Mouse (Mus musculus): Measurements from ENCODE around the gene Epha1. TPM values are rescaled to one million over a fixed set of nuclear protein-coding genes. Genes with fewer than 3 reads are reported as not detected.

The Epha1 gene
- total and polyA plus RNA-seq, 3 experiments, result not detected

DNA sequence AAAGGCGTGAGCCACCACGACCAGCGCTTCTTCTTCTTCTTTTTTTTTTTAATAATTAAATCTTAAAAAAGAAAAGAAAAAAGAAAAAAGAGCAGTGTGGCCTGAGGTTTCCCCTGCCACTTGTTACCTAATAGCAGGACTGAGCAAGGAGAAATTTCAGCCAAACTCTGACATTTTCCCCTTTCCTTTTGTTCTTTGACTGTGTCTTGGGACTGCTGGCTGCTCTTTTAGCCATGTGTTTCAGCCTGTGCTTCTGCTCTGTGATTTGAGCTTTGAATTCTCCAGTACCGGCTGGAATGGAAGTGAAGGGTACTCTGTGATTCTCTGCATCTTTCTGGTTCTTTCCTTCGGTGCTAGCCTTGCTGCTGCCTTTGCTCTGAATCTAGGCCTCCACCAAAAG, 10.3 kb upstream of the Epha1 start:
- TF ChIP-seq ETS1 (conservative IDR thresholded peaks at IDR 0.05; ENCODE audit: low read depth, low read length) (no peak), KAT2A (IDR thresholded peaks at IDR 0.05; ENCODE audit: insufficient replicate concordance, low read length) (no peak), E2F4 (IDR thresholded peaks at IDR 0.05; ENCODE audit: insufficient replicate concordance, low read depth, low read length) (no peak), ZKSCAN1 (IDR thresholded peaks at IDR 0.05; ENCODE audit: borderline replicate concordance, low read depth, low read length) (no peak), NELFE (IDR thresholded peaks at IDR 0.05; ENCODE audit: low read depth, low read length) (no peak), BHLHE40 (IDR thresholded peaks at IDR 0.05; ENCODE audit: low read depth, low read length) (no peak), JUND (conservative IDR thresholded peaks at IDR 0.05; ENCODE audit: low read depth, low read length) (no peak), UBTF (IDR thresholded peaks at IDR 0.05; ENCODE audit: low read depth, low read length) (no peak), TCF12 (IDR thresholded peaks at IDR 0.05; ENCODE audit: low read depth, low read length) (no peak), MAFK (IDR thresholded peaks at IDR 0.05; ENCODE audit: insufficient replicate concordance, low read length) (no peak), POLR2A (IDR thresholded peaks at IDR 0.05; ENCODE audit: low read depth, low read length) (no peak), HCFC1 (IDR thresholded peaks at IDR 0.05; ENCODE audit: low read depth, low read length) (no peak), GABPA (IDR thresholded peaks at IDR 0.05; ENCODE audit: insufficient replicate concordance, low read depth, low read length) (no peak), MAZ (IDR thresholded peaks at IDR 0.05; ENCODE audit: low read depth, low read length) (no peak)
- H3K27ac ChIP-seq (ENCODE audit: insufficient read depth, low read depth), result no peak overlapping the region
- no peaks in the 10 kb centered on the region for H3K4me1 ChIP-seq (ENCODE audit: control insufficient read depth in 1 of 2, insufficient read depth in 2 of 2)
- H3K4me3 ChIP-seq (replicated peaks in 1 of 3; ENCODE audit: low read depth in 2 of 3, low read length in 2 of 3, poor library complexity in 1 of 3), result no peak overlapping the region
- H3K36me3 ChIP-seq (replicated peaks in 1 of 2; ENCODE audit: control insufficient read depth in 1 of 2, insufficient read depth in 1 of 2, low read length in 1 of 2), result no peaks in the 10 kb centered on the region
- in situ Hi-C loops (cut with MboI; ENCODE audit: low pct_ligation_motif_present, low pct_unique_long_range_greater_than_20kb, low sequenced_read_pairs), result no loop called here
- H3K9ac ChIP-seq (ENCODE audit: insufficient read depth, low read depth), result no peak overlapping the region
- H3K4me2 ChIP-seq (ENCODE audit: insufficient read depth, low read depth, poor library complexity, severe bottlenecking), result no peak overlapping the region
- H3K27me3 ChIP-seq (replicated peaks), result no peaks in the 10 kb centered on the region
- no peaks in the 10 kb centered on the region for H3K9me3 ChIP-seq (replicated peaks; ENCODE audit: low read length)
- dilution Hi-C loops (cut with MboI; ENCODE audit: extremely low pct_ligation_motif_present, extremely low pct_unique_long_range_greater_than_20kb, low sequenced_read_pairs), result no loop called here
- no peaks in the 10 kb centered on the region for H3K79me2 ChIP-seq (replicated peaks; ENCODE audit: control insufficient read depth, extremely low read depth, insufficient read depth, poor library complexity, severe bottlenecking)
- DNase-seq (ENCODE audit: extremely low read depth), result no peak

DNA sequence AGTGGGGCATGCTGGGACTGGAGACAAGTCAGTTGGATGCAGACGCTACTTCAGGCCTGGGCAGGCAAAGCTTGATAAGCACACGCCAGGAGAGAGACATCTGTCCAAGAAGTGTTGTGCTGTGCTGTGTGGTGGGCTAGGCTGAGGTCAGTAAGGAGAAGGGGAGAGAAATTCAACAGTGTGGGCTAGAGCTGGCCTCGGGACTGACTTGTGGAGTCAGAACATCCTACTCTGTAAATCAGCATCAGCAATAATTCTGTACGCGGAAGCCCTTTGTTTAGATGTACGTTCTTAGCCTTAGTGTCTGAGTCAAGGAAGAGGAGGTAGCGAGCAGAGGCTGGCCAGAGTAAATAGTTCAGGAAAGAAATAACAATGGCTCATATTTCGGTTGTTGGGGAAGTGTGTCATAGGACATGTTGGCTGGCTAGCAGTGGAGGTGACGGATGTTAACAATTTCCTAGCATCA, 8.9 kb upstream of the Epha1 start:
- Histone ChIP-seq H3K27ac (ENCODE audit: insufficient read depth, low read depth) (no peak overlapping the region), H3K27me3 (replicated peaks) (no peaks in the 10 kb centered on the region), H3K4me3 (replicated peaks in 1 of 3; ENCODE audit: low read depth in 2 of 3, low read length in 2 of 3, poor library complexity in 1 of 3) (no peak overlapping the region), H3K4me2 (ENCODE audit: insufficient read depth, low read depth, poor library complexity, severe bottlenecking) (no peak overlapping the region), H3K79me2 (replicated peaks; ENCODE audit: control insufficient read depth, extremely low read depth, insufficient read depth, poor library complexity, severe bottlenecking) (no peaks in the 10 kb centered on the region), H3K9ac (ENCODE audit: insufficient read depth, low read depth) (no peak overlapping the region), H3K4me1 (ENCODE audit: control insufficient read depth in 1 of 2, insufficient read depth in 2 of 2) (peaks cover 0 to under 1% of the 10 kb centered on the region in 2 experiments; a peak in 1 of 4 replicates), H3K9me3 (replicated peaks; ENCODE audit: low read length) (no peaks in the 10 kb centered on the region), H3K36me3 (replicated peaks in 1 of 2; ENCODE audit: control insufficient read depth in 1 of 2, insufficient read depth in 1 of 2, low read length in 1 of 2) (no peaks in the 10 kb centered on the region)
- in situ Hi-C loops (cut with MboI; ENCODE audit: low pct_ligation_motif_present, low pct_unique_long_range_greater_than_20kb, low sequenced_read_pairs) (no loop called here), dilution Hi-C loops (cut with MboI; ENCODE audit: extremely low pct_ligation_motif_present, extremely low pct_unique_long_range_greater_than_20kb, low sequenced_read_pairs) (no loop called here)
- no peak for TF ChIP-seq JUN (IDR thresholded peaks at IDR 0.05; ENCODE audit: insufficient read depth, low read depth, low read length)
- TF ChIP-seq ZNF384 (IDR thresholded peaks at IDR 0.05; ENCODE audit: low read depth, low read length), result no peak
- TF ChIP-seq ETS1 (conservative IDR thresholded peaks at IDR 0.05; ENCODE audit: low read depth, low read length), result no peak
- TF ChIP-seq UBTF (IDR thresholded peaks at IDR 0.05; ENCODE audit: low read depth, low read length), result no peak
- TF ChIP-seq EP300 (IDR thresholded peaks at IDR 0.05; ENCODE audit: low read length), result no peak
- TF ChIP-seq GABPA (IDR thresholded peaks at IDR 0.05; ENCODE audit: insufficient replicate concordance, low read depth, low read length), result no peak
- TF ChIP-seq TCF12 (IDR thresholded peaks at IDR 0.05; ENCODE audit: low read depth, low read length), result no peak
- no peak for TF ChIP-seq ELF1 (IDR thresholded peaks at IDR 0.05; ENCODE audit: low read depth, low read length)
- TF ChIP-seq POLR2AphosphoS2 (IDR thresholded peaks at IDR 0.05; ENCODE audit: low read depth, low read length), result no peak
- no peak for TF ChIP-seq CTCF (conservative IDR thresholded peaks at IDR 0.05 in 1 of 2, IDR thresholded peaks at IDR 0.05 in 1 of 2; ENCODE audit: low read depth in 2 of 2, low read length in 2 of 2)
- no peak for TF ChIP-seq USF2 (conservative IDR thresholded peaks at IDR 0.05; ENCODE audit: low read depth, low read length)
- TF ChIP-seq ZKSCAN1 (IDR thresholded peaks at IDR 0.05; ENCODE audit: borderline replicate concordance, low read depth, low read length), result no peak
- TF ChIP-seq PAX5 (IDR thresholded peaks at IDR 0.05; ENCODE audit: low read length), result no peak
- no peak for TF ChIP-seq RAD21 (IDR thresholded peaks at IDR 0.05; ENCODE audit: low read depth, low read length)
- no peak for TF ChIP-seq JUND (conservative IDR thresholded peaks at IDR 0.05; ENCODE audit: low read depth, low read length)
- no peak for TF ChIP-seq POLR2A (IDR thresholded peaks at IDR 0.05; ENCODE audit: low read depth, low read length)
- TF ChIP-seq SIN3A (IDR thresholded peaks at IDR 0.05; ENCODE audit: low read length), result no peak
- TF ChIP-seq KAT2A (IDR thresholded peaks at IDR 0.05; ENCODE audit: insufficient replicate concordance, low read length), result no peak
- no peak for TF ChIP-seq ZC3H11A (IDR thresholded peaks at IDR 0.05; ENCODE audit: low read depth, low read length)
- no peak for DNase-seq (ENCODE audit: extremely low read depth)

Data from CH12.LX (cell line).